Mouse (Mus musculus) MEL (cell line): ENCODE measurements around the gene Olfr1151. TPM values are rescaled to one million over a fixed set of nuclear protein-coding genes. Genes with fewer than 3 reads are reported as not detected.

Experiments used
- DNase-seq: peaks from one replicate; pipeline ENCODE4 v3.0.0; 2011; ENCODE audit warnings: low read depth, low spot score
- H3K27ac ChIP-seq: 2 replicates; pipeline ENCODE4 v1.5.1; 2012; ENCODE audit warnings: low read depth, mild to moderate bottlenecking, control low read depth, low read length, moderate library complexity; ENCODE audit not compliant: control insufficient read depth
- H3K27me3 ChIP-seq, 2 experiments: fragments of 150-350 bp in 1 of 2; sonication (generic) in 1 of 2; 2 replicates each; pipeline ENCODE4 v1.6.1; 2012; ENCODE audit warnings: low read length in 2 of 2, mild to moderate bottlenecking in 2 of 2, improper control_type of control experiment in 1 of 2, moderate library complexity in 1 of 2; ENCODE audit not compliant: insufficient read depth in 2 of 2, control insufficient read depth in 1 of 2
- H3K36me3 ChIP-seq, 2 experiments: 2 replicates each; pipeline ENCODE4 v1.6.1; 2012 to 2014; ENCODE audit warnings: low read length in 2 of 2, improper control_type of control experiment in 1 of 2, inconsistent platforms in 1 of 2, mild to moderate bottlenecking in 1 of 2; ENCODE audit not compliant: insufficient read depth in 2 of 2, control insufficient read depth in 1 of 2
- H3K4me1 ChIP-seq, 2 experiments: fragments of 150-350 bp in 1 of 2; sonication (generic) in 1 of 2; 2 replicates each; pipeline ENCODE4 v1.6.1; 2012; ENCODE audit warnings: low read length in 2 of 2, improper control_type of control experiment in 1 of 2, mild to moderate bottlenecking in 1 of 2; ENCODE audit not compliant: insufficient read depth in 2 of 2, control insufficient read depth in 1 of 2
- H3K4me3 ChIP-seq, 2 experiments: fragments of 150-350 bp in 1 of 2; sonication (generic) in 1 of 2; 2 replicates each; pipeline ENCODE4 v1.5.1; 2012; ENCODE audit warnings: low read depth in 2 of 2, low read length in 2 of 2, mild to moderate bottlenecking in 2 of 2, moderate library complexity in 2 of 2, control low read depth in 1 of 2, improper control_type of control experiment in 1 of 2; ENCODE audit not compliant: control insufficient read depth in 1 of 2, insufficient read depth in 1 of 2
- H3K79me2 ChIP-seq: 2 replicates; pipeline ENCODE4 v1.6.1; 2012; ENCODE audit warnings: mild to moderate bottlenecking, low read length, moderate library complexity; ENCODE audit not compliant: control insufficient read depth, poor library complexity, insufficient read depth
- H3K9ac ChIP-seq: 2 replicates; pipeline ENCODE4 v1.6.1; 2012; ENCODE audit warnings: low read depth, mild to moderate bottlenecking, control low read depth, low read length, moderate library complexity; ENCODE audit not compliant: control insufficient read depth, poor library complexity, severe bottlenecking
- H3K9me3 ChIP-seq: fragments of 150-350 bp; sonication (generic); replicated peaks from 2 replicates; pipeline ENCODE4 v1.6.1; 2012; ENCODE audit warnings: mild to moderate bottlenecking, low read length, improper control_type of control experiment, moderate library complexity; ENCODE audit not compliant: insufficient read depth
- EP300 ChIP-seq, 2 experiments: IDR thresholded peaks; 2 replicates each; pipeline ENCODE4 v1.6.1; 2011; ENCODE audit warnings: improper control_type of control experiment in 2 of 2, low read length in 2 of 2, low read depth in 1 of 2, mild to moderate bottlenecking in 1 of 2
- GABPA ChIP-seq: IDR thresholded peaks from 2 replicates; pipeline ENCODE4 v1.6.1; 2012; ENCODE audit warnings: low read depth, mild to moderate bottlenecking, inconsistent platforms, low read length, improper control_type of control experiment, moderate library complexity
- GATA1 ChIP-seq: IDR thresholded peaks from 2 replicates; pipeline ENCODE4 v1.6.1; 2011; ENCODE audit warnings: low read depth, low read length, improper control_type of control experiment
- HCFC1 ChIP-seq: IDR thresholded peaks from 2 replicates; pipeline ENCODE4 v1.6.1; 2012; ENCODE audit warnings: low read depth, mild to moderate bottlenecking, inconsistent platforms, low read length, improper control_type of control experiment, moderate library complexity
- MAFK ChIP-seq: IDR thresholded peaks from 2 replicates; pipeline ENCODE4 v1.6.1; 2011; ENCODE audit warnings: low read depth, mild to moderate bottlenecking, low read length, improper control_type of control experiment, borderline replicate concordance
- MAZ ChIP-seq: IDR thresholded peaks from 2 replicates; pipeline ENCODE4 v1.6.1; 2012; ENCODE audit warnings: low read depth, mild to moderate bottlenecking, inconsistent platforms, low read length, improper control_type of control experiment
- MYB ChIP-seq: IDR thresholded peaks from 2 replicates; pipeline ENCODE4 v1.6.1; 2011; ENCODE audit warnings: mild to moderate bottlenecking, low read depth, low read length, improper control_type of control experiment
- MYC ChIP-seq: IDR thresholded peaks from 2 replicates; pipeline ENCODE4 v1.6.1; 2011; ENCODE audit warnings: low read depth, mild to moderate bottlenecking, low read length, improper control_type of control experiment, moderate library complexity
- NELFE ChIP-seq: IDR thresholded peaks from 2 replicates; pipeline ENCODE4 v1.6.1; 2011; ENCODE audit warnings: low read depth, low read length, improper control_type of control experiment
- POLR2A ChIP-seq, 2 experiments: IDR thresholded peaks; 2 replicates each; pipeline ENCODE4 v1.6.1; 2011 to 2012; ENCODE audit warnings: low read length in 2 of 2, mild to moderate bottlenecking in 2 of 2, control low read depth in 1 of 2, improper control_type of control experiment in 1 of 2, low read depth in 1 of 2, moderate library complexity in 1 of 2; ENCODE audit not compliant: control insufficient read depth in 1 of 2, insufficient read depth in 1 of 2, poor library complexity in 1 of 2
- POLR2AphosphoS2 ChIP-seq: IDR thresholded peaks from 2 replicates; pipeline ENCODE4 v1.6.1; 2011; ENCODE audit warnings: low read length, improper control_type of control experiment
- RAD21 ChIP-seq: IDR thresholded peaks from 2 replicates; pipeline ENCODE4 v1.6.1; 2011; ENCODE audit warnings: mild to moderate bottlenecking, low read depth, low read length, improper control_type of control experiment
- SIN3A ChIP-seq: IDR thresholded peaks from 2 replicates; pipeline ENCODE4 v1.6.1; 2012; ENCODE audit warnings: low read length, improper control_type of control experiment, inconsistent platforms
- USF1 ChIP-seq: IDR thresholded peaks from 2 replicates; pipeline ENCODE4 v1.6.1; 2014; ENCODE audit warnings: low read depth, mild to moderate bottlenecking, inconsistent platforms, low read length, improper control_type of control experiment, moderate library complexity
- USF2 ChIP-seq, 2 experiments: IDR thresholded peaks; 2 replicates each; pipeline ENCODE4 v1.6.1; 2011 to 2012; ENCODE audit warnings: improper control_type of control experiment in 2 of 2, low read length in 2 of 2, borderline replicate concordance in 1 of 2, inconsistent platforms in 1 of 2, low read depth in 1 of 2, mild to moderate bottlenecking in 1 of 2; ENCODE audit not compliant: insufficient read depth in 1 of 2
- ZC3H11A ChIP-seq: IDR thresholded peaks from 2 replicates; pipeline ENCODE4 v1.6.1; 2012; ENCODE audit warnings: low read depth, mild to moderate bottlenecking, inconsistent platforms, low read length, improper control_type of control experiment
- ZNF384 ChIP-seq: IDR thresholded peaks from 2 replicates; pipeline ENCODE4 v1.6.1; 2012; ENCODE audit warnings: low read depth, mild to moderate bottlenecking, inconsistent platforms, low read length, improper control_type of control experiment
- polyA plus RNA-seq, 2 experiments: library from polyadenylated mRNA; stranded (reverse) in 1 of 2; unstranded in 1 of 2; fragments of >175 nt in 1 of 2; fragments of >200 nt in 1 of 2; gene quantifications; 2 replicates each; pipeline versions ENCODE4 v1.2.1 to v1.2.4; 2012; ENCODE audit warnings: low replicate concordance in 2 of 2, low read depth in 1 of 2; ENCODE audit not compliant: insufficient read length in 2 of 2, insufficient read depth in 1 of 2, missing spikeins in 1 of 2
- total RNA-seq: library from RNA; depleted of rRNA; stranded (reverse); fragments of 300-350 nt; gene quantifications from 2 replicates; pipeline ENCODE4 v1.2.3, GENCODE M21; 2012

Gene Olfr1151
- total and polyA plus RNA-seq, 3 experiments = not detected

- H3K9me3 ChIP-seq = no peaks in the 10 kb centered on the region
- no peaks in the 10 kb centered on the region for H3K27me3 ChIP-seq
- H3K36me3 ChIP-seq = no peaks in the 10 kb centered on the region
- H3K79me2 ChIP-seq = no peaks in the 10 kb centered on the region
- no peak within 1 kb of the TSS for H3K27ac ChIP-seq
- no peaks in the 10 kb centered on the region for H3K4me1 ChIP-seq
- no peak within 1 kb of the TSS for H3K4me3 ChIP-seq
- no peak within 1 kb of the TSS for H3K9ac ChIP-seq
- no peak for TF ChIP-seq GABPA
- DNase-seq = no peak
Observed at GRCm38 (mm10) chr2:87830233-87830632, 25.4 kb upstream of the Olfr1151 start, which contains the start of gene Olfr1148. Gene Olfr1148 (plus strand): TSS chr2:87830533.

- no peak within 1 kb of the TSS for H3K27ac ChIP-seq
- H3K27me3 ChIP-seq = no peaks in the 10 kb centered on the region
- no peaks in the 10 kb centered on the region for H3K79me2 ChIP-seq
- H3K9me3 ChIP-seq = no peaks in the 10 kb centered on the region
- no peaks in the 10 kb centered on the region for H3K4me1 ChIP-seq
- no peak within 1 kb of the TSS for H3K4me3 ChIP-seq
- no peak within 1 kb of the TSS for H3K9ac ChIP-seq
- no peak for DNase-seq
- no peaks in the 10 kb centered on the region for H3K36me3 ChIP-seq
- no peak for TF ChIP-seq MYB
- TF ChIP-seq EP300 (IDR thresholded peaks at IDR 0.05; ENCODE audit: low read depth in 1 of 2, low read length in 2 of 2) = no peak
- no peak for TF ChIP-seq USF2 (IDR thresholded peaks at IDR 0.05; ENCODE audit: borderline replicate concordance in 1 of 2, insufficient read depth in 1 of 2, low read depth in 1 of 2, low read length in 2 of 2)
- TF ChIP-seq USF1 = no peak
- TF ChIP-seq HCFC1 = no peak
- TF ChIP-seq MAFK = no peak
- TF ChIP-seq POLR2A (IDR thresholded peaks at IDR 0.05; ENCODE audit: control insufficient read depth in 1 of 2, insufficient read depth in 1 of 2, low read depth in 1 of 2, low read length in 2 of 2, poor library complexity in 1 of 2) = no peak
- no peak for TF ChIP-seq GATA1
- no peak for TF ChIP-seq ZC3H11A
- TF ChIP-seq SIN3A = no peak
- no peak for TF ChIP-seq MYC
- no peak for TF ChIP-seq RAD21
- no peak for TF ChIP-seq NELFE
- no peak for TF ChIP-seq ZNF384
- TF ChIP-seq POLR2AphosphoS2 = no peak
- TF ChIP-seq MAZ = no peak
Observed at GRCm38 (mm10) chr2:87843693-87844092, 12.0 kb upstream of the Olfr1151 start, which contains the start of gene Olfr1150-ps1. Gene Olfr1150-ps1 (plus strand): TSS chr2:87843993.
